Mouse (Mus musculus) kidney, postnatal 0 days (tissue): ENCODE data around the gene Xxylt1. TPM values are rescaled to one million over a fixed set of nuclear protein-coding genes. Genes with fewer than 3 reads are reported as not detected.

Source experiments
- ATAC-seq: fragments of 200-750 bp; cut with Nextera tagmentation; replicated peaks from 2 replicates; pipeline ENCODE4 v1.8.0; 2017; ENCODE audit warnings: low read depth, moderate number of reproducible peaks, moderate TSS enrichment, moderate library complexity; ENCODE audit not compliant: low FRiP score
- DNase-seq: peaks from one replicate; pipeline ENCODE4 v3.0.0-alpha.2; 2016; ENCODE audit warnings: low spot score
- H3K27ac ChIP-seq: fragments of 300-500 bp; sonication (generic); 2 replicates; pipeline ENCODE4 v1.5.1; 2014; ENCODE audit warnings: mild to moderate bottlenecking
- H3K27me3 ChIP-seq: fragments of 300-500 bp; sonication (generic); 2 replicates; pipeline ENCODE4 v1.6.1; 2014; ENCODE audit warnings: low read length, mixed read lengths; ENCODE audit not compliant: insufficient read depth
- H3K36me3 ChIP-seq: fragments of 300-500 bp; sonication (generic); 2 replicates; pipeline ENCODE4 v1.6.1; 2014; ENCODE audit warnings: low read length, mixed read lengths; ENCODE audit not compliant: insufficient read depth
- H3K4me1 ChIP-seq: fragments of 300-500 bp; sonication (generic); replicated peaks from 2 replicates; pipeline ENCODE4 v1.6.1; 2014; ENCODE audit warnings: antibody characterized with exemption, low read length, mixed read lengths; ENCODE audit not compliant: insufficient read depth
- H3K4me2 ChIP-seq: fragments of 300-500 bp; sonication (generic); 2 replicates; pipeline ENCODE4 v1.6.1; 2014; ENCODE audit warnings: mild to moderate bottlenecking, low read length, moderate library complexity, mixed read lengths
- H3K4me3 ChIP-seq: fragments of 300-500 bp; sonication (generic); replicated peaks from 2 replicates; pipeline ENCODE4 v1.5.1; 2014; ENCODE audit warnings: low read depth, low read length
- H3K9ac ChIP-seq: fragments of 300-500 bp; sonication (generic); 2 replicates; pipeline ENCODE4 v1.6.1; 2014; ENCODE audit warnings: low read depth, low read length
- H3K9me3 ChIP-seq: fragments of 300-500 bp; sonication (generic); replicated peaks from 2 replicates; pipeline ENCODE4 v1.6.1; 2016; ENCODE audit warnings: low read length, inconsistent platforms, mixed read lengths
- CTCF ChIP-seq: IDR thresholded peaks from 2 replicates; pipeline ENCODE4 v1.5.1; 2016; ENCODE audit warnings: antibody characterized with exemption, low read depth, mild to moderate bottlenecking, moderate library complexity
- WGBS: fragments of 180-500 bp; shearing (Covaris S2); extraction: QIAGEN DNeasy Blood & Tissue Kit; methylation state at CpG from one replicate; pipeline ENCODE4 v1.1.7; 2014; 5-methylcytosine and 5-hydroxymethylcytosine counted together
- polyA plus RNA-seq: library from polyadenylated mRNA; unstranded; fragments of >200 nt; fragmentation: Nextera tagmentation; extraction: Ambion mirVana; gene quantifications from 2 replicates; pipeline ENCODE4 v1.2.1, GENCODE M21; 2015

The Xxylt1 gene
- polyA plus RNA-seq, 1 experiment from 2014 or later: 20.0 TPM

GRCm38 (mm10) chr16:31071731-31072130, 9.5 kb downstream of the Xxylt1 start:
- no peak overlapping the region for H3K9ac ChIP-seq
- ATAC-seq: no peak

GRCm38 (mm10) chr16:31070358-31071133, 10.7 kb downstream of the Xxylt1 start:
- peak overlapping the region; percentile 48 for H3K4me2 ChIP-seq
- H3K9ac ChIP-seq: 0 out of 2 replicates have a peak overlapping the region, but pooled peaks have one; percentile 8
- TF ChIP-seq CTCF: peak; percentile 98
- H3K27me3 ChIP-seq: no peaks in the 10 kb centered on the region
- ATAC-seq (peak; percentile 85), DNase-seq (peak; percentile 93)
- no peaks in the 10 kb centered on the region for H3K9me3 ChIP-seq
- 11% methylated on average over 21 of the region's 21 CpGs for WGBS
- peaks cover 26% of the 10 kb centered on the region for H3K4me1 ChIP-seq
- no peak overlapping the region for H3K4me3 ChIP-seq
- H3K27ac ChIP-seq: peak overlapping the region; percentile 60
- H3K36me3 ChIP-seq: no peaks in the 10 kb centered on the region

More at GRCm38 (mm10) chr16:31071731-31072130, 9.5 kb downstream of the Xxylt1 start:
- H3K9me3 ChIP-seq: no peaks in the 10 kb centered on the region
- TF ChIP-seq CTCF: no peak
- no peaks in the 10 kb centered on the region for H3K36me3 ChIP-seq
- no peaks in the 10 kb centered on the region for H3K27me3 ChIP-seq
- no peak for DNase-seq
- peaks cover 23% of the 10 kb centered on the region for H3K4me1 ChIP-seq
- no peak overlapping the region for H3K4me2 ChIP-seq
- no peak overlapping the region for H3K4me3 ChIP-seq
- no peak overlapping the region for H3K27ac ChIP-seq
- 91% methylated on average over 6 of the region's 6 CpGs for WGBS

GRCm38 (mm10) chr16:31069211-31070166, 11.7 kb downstream of the Xxylt1 start:
- Histone ChIP-seq H3K27ac (no peak overlapping the region), H3K9ac (0 out of 2 replicates have a peak overlapping the region, but pooled peaks have one; percentile 8), H3K4me1 (peaks cover 26% of the 10 kb centered on the region), H3K4me2 (no peak overlapping the region), H3K36me3 (no peaks in the 10 kb centered on the region), H3K4me3 (no peak overlapping the region), H3K9me3 (no peaks in the 10 kb centered on the region), H3K27me3 (no peaks in the 10 kb centered on the region)
- DNase-seq (no peak), ATAC-seq (no peak)
- WGBS: 78% methylated on average over 14 of the region's 14 CpGs
- TF ChIP-seq CTCF: no peak

- H3K4me1 ChIP-seq: peaks cover 26% of the 10 kb centered on the region
- H3K9ac ChIP-seq: no peak overlapping the region
- ATAC-seq (0 out of 2 replicates have a peak, but pooled peaks have one; percentile 35), DNase-seq (peak; percentile 36)
- H3K36me3 ChIP-seq: no peaks in the 10 kb centered on the region
- no peak overlapping the region for H3K4me3 ChIP-seq
- no peaks in the 10 kb centered on the region for H3K27me3 ChIP-seq
- H3K9me3 ChIP-seq: no peaks in the 10 kb centered on the region
- TF ChIP-seq CTCF: no peak
- H3K27ac ChIP-seq: no peak overlapping the region
- no peak overlapping the region for H3K4me2 ChIP-seq
- 42% methylated on average over 7 of the region's 7 CpGs for WGBS
These were observed 13.0 kb downstream of the Xxylt1 start for GRCm38 (mm10) chr16:31068280-31068679.

GRCm38 (mm10) chr16:31066344-31067098, 14.7 kb downstream of the Xxylt1 start:
- no peaks in the 10 kb centered on the region for H3K9me3 ChIP-seq
- no peak for TF ChIP-seq CTCF
- no peak overlapping the region for H3K4me3 ChIP-seq
- no peak overlapping the region for H3K9ac ChIP-seq
- ATAC-seq: no peak
- 57% methylated on average over 15 of the region's 15 CpGs for WGBS
- H3K36me3 ChIP-seq: no peaks in the 10 kb centered on the region
- no peak overlapping the region for H3K4me2 ChIP-seq
- H3K27ac ChIP-seq: peak overlapping the region; percentile 74
- peaks cover 26% of the 10 kb centered on the region for H3K4me1 ChIP-seq
- no peaks in the 10 kb centered on the region for H3K27me3 ChIP-seq
- peak; percentile 71 for DNase-seq
